Mouse (Mus musculus) urinary bladder, postnatal 14 days (tissue): Measurements from ENCODE around the gene Pmfbp1.

ENCODE experiments used
- DNase-seq: peaks from one replicate; pipeline ENCODE4 v3.0.0; 2021; ENCODE audit warnings: low spot score

The Pmfbp1 gene

GRCm38 (mm10) chr8:109499009-109499717, 5.3 kb downstream of the Pmfbp1 start:
- no peak for DNase-seq

GRCm38 (mm10) chr8:109503566-109503965, 9.7 kb downstream of the Pmfbp1 start:
- no peak for DNase-seq

- DNase-seq: no peak
These were observed 11.7 kb downstream of the Pmfbp1 start for GRCm38 (mm10) chr8:109505560-109505959.

DNA sequence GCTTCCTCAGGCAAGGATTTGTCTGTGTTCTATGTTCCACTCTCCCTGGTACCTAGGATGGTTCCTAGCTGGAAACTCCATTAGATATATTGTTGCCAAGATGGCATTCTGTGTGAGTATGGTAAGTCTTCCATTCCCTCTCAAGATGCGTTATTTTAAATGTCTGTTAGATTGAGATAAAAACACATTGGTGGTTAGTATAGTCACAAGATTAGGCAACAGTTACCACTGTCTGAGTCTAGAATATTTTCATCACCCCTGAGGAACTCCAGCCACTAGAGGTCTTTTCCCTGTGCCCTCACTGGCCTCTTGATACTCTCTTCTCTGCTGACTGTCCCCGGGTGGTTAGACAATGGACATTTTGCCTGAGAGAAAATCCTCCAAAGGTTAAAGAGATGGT, 30.2 kb downstream of the Pmfbp1 start:
- no peak for DNase-seq

DNA sequence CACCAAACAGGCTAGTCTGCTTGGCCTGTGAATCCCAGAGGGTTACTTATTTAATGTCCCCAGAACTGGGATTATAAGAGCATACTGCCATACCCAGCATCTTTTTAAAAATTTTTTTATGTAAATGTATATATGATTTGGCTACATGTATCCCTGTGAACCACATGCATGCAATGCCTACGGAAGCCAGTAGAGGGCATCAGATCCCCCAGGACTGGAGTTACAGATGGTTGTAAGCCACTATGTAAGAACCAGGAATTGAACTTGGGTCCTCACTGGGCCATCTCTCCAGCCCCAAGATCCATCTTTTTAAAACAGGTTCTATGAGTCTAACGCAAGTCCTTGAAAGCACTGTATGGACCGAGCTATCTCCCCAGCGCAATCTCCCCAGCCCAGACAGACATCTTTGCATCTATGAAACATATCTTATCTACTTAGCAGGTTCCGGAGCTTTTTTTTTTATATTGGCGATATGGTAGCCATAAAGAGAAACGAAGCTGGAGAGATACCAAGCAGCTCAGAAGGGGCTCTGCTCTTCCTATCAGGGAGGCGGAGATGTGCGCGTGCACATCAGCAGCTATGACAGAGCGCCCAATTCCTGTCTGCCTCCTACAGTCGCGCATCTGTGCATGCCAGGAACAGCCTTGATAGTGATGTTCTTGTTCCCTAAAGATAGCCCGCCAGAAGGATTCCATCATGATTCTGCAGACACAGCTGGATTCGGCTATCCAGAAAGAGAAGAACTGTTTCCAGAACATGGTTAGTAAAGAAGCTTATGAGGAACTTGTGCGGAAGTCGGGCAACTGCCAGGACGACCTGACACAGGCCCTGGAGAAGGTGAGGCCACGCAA, 41.5 kb downstream of the Pmfbp1 start:
- peak; percentile 36 for DNase-seq

- peak; percentile 76 for DNase-seq
These were observed 42.9 kb downstream of the Pmfbp1 start for GRCm38 (mm10) chr8:109536703-109537102.

- no peak for DNase-seq
These were observed 48.3 kb downstream of the Pmfbp1 start for GRCm38 (mm10) chr8:109542165-109542564.

DNA sequence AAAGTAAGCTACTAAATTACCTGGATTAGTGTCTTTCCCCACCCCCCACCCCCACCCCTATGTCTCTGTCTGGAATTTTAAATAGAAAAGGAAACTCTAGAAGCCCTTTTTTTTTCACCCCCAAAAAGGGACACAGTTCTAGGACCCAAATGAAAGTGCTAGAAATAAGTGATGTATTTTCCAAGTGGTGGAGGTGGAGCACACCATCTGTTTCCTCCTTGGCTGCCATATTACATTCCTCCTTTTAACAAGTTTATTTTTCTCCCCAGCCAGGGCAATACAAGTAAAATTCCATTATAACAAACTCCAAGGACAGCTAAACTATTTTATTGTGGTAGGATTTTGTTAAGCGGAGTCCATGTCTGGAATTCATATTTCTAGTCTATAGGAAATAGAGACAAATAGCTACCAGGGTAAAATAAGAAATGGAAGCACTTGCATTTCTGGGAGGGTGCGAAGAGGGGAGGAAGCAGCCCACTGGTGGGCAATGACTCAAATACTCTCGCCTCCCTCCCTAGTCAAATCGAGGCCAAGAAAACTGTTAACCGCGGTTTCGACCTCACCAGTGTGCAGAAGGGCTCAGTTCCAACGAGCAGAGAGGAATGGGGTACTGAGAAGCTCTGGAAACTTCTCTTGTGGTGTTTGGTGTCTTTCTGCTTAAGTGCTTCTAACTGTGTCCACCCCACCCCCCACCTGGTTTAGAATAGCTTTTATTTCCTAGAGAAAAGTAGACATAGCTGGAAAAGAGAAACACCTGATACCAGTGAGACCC, 49.1 kb downstream of the Pmfbp1 start:
- no peak for DNase-seq

GRCm38 (mm10) chr8:109544049-109544448, 50.2 kb downstream of the Pmfbp1 start:
- no peak for DNase-seq

- DNase-seq: no peak
These were observed 57.8 kb downstream of the Pmfbp1 start for GRCm38 (mm10) chr8:109551663-109552062.

- no peak for DNase-seq
These were observed 70.1 kb downstream of the Pmfbp1 start for GRCm38 (mm10) chr8:109563881-109564280.

DNA sequence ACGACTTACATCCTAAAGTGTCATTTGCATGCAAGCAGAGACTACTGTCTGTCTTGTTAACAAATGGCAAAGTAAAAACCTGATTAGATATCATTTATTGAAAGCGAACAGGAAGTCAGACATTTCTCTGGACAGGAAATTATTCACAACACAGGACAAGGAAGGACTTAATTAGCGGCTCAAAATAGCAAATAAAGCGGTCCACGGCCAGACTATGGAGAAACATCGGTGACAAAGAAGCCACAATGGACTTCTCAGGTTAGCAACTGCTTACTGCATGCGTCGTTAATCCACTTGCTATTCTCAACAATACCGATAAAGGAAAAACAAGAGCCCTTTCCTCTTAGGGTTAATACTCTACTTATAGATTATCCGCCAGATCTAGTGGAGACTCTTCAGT, 70.9 kb downstream of the Pmfbp1 start:
- DNase-seq: no peak

- DNase-seq: peak; percentile 99
These were observed 71.9 kb downstream of the Pmfbp1 start, which contains the start of the genes Dhx38 and Txnl4b for GRCm38 (mm10) chr8:109565498-109566333. Dhx38 (minus strand) TSS chr8:109565861. Txnl4b (plus strand) TSS chr8:109565892.

- no peak for DNase-seq
These were observed 77.3 kb downstream of the Pmfbp1 start for GRCm38 (mm10) chr8:109571139-109571538.

DNA sequence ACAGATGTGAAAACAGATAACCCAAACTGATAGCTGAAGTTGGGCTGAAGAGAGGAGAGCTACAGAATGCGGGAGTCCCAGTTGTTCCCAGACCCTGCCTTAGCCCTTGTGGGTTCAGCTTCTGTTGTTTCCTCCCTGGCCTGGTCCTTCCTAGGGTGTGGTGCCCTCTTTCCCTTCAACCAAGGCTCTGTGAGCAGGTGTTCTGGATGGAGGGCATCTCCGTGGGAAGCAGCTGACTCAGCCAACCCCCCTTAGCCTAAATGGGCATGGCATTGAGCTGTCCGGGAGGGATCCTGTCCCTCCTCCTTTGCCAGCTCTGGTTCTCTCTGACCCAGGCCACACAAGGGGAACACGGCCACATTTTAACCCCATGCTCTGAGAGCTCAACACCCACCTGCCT, 82.5 kb downstream of the Pmfbp1 start:
- no peak for DNase-seq

DNA sequence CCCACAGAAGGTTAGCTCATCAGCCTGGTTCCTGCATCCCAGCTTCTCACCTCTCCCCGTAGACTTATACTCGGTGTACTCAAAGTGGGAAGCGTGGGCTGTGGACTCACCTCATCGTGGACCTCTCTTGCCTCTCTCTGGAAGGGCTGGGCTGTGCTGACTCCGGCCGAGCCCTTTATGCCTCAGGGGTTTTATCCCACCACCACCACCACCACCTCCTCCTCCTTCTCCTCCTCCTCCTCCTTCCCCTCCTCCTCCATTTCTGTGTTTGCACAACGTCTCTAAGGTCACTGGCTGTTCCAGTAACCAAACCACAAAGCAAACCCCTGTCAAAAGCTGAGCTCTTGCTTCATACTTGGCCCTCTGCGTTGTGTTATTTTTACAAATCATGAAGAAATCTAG, 85.1 kb downstream of the Pmfbp1 start, which contains the start of gene Hp:
Gene Hp (minus strand): TSS at position 273 of the 402 bp plus-strand sequence.
- DNase-seq: no peak

DNA sequence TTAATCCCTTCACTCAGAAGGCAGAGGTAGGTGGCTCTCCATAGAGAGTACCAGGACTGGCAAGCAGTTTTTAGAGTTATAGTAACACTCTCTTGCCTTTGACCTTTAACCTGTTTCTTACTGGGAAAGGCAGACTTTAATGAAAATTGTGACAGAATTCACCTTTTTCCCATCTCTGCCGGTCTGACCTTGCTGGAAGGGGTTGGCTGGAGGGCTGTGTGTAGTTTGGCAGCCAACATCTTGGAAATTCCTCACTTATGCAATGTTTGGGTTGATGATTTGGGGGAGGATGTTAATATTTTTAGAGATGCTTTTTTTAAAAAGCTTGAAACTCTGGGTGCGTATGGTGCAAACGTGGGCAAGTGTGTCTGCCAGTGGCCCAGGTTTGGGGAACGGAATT, 90.5 kb downstream of the Pmfbp1 start:
- no peak for DNase-seq

DNA sequence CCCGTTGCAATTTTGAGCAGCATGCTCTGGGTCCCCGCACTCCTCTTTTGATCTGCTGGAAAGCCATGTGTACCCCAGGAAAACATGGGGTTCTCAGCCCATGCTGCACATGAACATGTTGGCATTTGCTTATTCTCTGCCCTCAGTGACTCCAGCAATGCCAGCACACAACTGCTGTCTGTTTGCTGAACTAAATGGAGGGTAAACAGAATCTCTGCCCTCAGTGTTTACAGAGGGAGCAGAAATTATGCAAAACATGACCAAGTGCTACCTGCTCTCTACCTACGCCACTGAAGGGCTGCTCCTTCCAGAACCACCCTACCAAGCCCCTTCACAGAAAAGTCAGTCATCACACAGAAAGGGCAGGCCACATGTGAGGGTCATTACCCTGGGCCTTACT, 91.0 kb downstream of the Pmfbp1 start:
- no peak for DNase-seq

DNA sequence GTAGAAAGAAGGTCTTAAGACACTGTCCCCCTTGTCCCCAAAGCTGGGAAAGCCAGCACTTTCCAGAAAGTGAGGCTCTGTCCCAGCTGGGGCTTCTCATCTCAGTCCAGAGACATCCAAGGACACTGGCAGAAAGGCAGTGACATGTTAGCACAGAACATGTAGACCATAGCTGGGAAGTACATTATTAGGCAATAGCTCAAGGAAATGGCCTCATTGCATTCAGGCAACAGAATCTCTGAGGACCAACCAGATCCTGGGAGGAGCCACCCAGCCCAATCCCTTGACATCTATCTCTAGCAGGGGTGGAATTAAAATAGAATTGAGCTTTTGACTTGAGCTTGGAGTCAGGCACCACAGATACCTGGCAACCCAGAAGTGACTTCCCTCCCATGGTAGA, 91.8 kb downstream of the Pmfbp1 start:
- DNase-seq: no peak

DNA sequence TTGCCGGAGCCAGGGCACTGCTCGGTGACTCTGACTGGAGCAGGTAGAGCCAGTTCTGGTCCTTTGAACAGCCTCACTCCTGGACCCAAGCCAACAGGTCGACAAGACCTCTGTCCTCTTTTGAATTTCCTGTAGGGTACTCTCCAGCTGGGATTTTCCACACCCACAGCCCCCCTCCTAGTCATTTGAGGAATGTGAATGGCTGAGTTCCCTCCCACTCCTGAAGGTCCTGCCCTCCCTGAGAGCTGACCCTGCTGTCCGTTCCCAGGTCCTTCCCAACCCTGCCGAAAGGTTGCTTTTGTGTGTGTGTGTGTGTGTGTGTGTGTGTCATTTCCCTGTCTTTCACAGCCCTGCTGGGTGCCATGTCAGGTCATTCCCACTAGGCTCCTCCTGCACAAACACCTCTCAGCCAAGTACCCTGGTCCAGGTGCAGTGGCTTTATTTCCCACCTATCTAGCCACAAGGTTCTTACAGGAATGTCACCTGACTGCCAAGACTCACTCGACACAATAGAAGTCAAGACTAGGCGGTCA, 93.2 kb downstream of the Pmfbp1 start:
- DNase-seq: peak; percentile 86

GRCm38 (mm10) chr8:109590901-109591300, 97.1 kb downstream of the Pmfbp1 start:
- no peak for DNase-seq
